Mouse (Mus musculus) Patski (cell line): ENCODE results near the gene Hoxd3. TPM values are rescaled to one million over a fixed set of nuclear protein-coding genes. Genes with fewer than 3 reads are reported as not detected.

Experiments used
- ATAC-seq: fragments of 100-300 bp; one replicate; pipeline ENCODE4 v1.8.0; 2021
- CTCF ChIA-PET: fragments of 350-600 bp; sonication (Branson Sonifier 250); formaldehyde crosslinking; loops from one replicate; lab custom pipeline; 2022; ENCODE audit warnings: inconsistent platforms; lab: Charles Lee
- POLR2A ChIA-PET: fragments of 350-600 bp; sonication (Branson Sonifier 250); formaldehyde crosslinking; loops from one replicate; lab custom pipeline; 2022; ENCODE audit warnings: antibody characterized with exemption, inconsistent platforms; lab: Charles Lee
- DNase-seq: peaks from one replicate; pipeline ENCODE4 v3.0.0-alpha.2; 2011; ENCODE audit warnings: low read depth, low spot score
- H3K27me3 ChIP-seq: fragments of 371-371 bp; one replicate; pipeline ENCODE4 v1.5.1; 2021
- CTCF ChIP-seq: fragments of 100-300 bp; IDR thresholded peaks from one replicate; pipeline ENCODE4 v1.5.1; 2021
- in situ Hi-C: fragments of 300-500 bp; cut with MboI; formaldehyde crosslinking; loops from 3 replicates; pipeline ENCODE4 v1.11.1; 2018; ENCODE audit warnings: low pct_unique_long_range_greater_than_20kb, mixed read lengths
- polyA plus RNA-seq: library from polyadenylated mRNA; unstranded; gene quantifications from one replicate; pipeline ENCODE4 v1.2.3, GENCODE M21; 2021

Gene Hoxd3
- polyA plus RNA-seq, 1 experiment from 2014 or later: 0.27 TPM

DNA sequence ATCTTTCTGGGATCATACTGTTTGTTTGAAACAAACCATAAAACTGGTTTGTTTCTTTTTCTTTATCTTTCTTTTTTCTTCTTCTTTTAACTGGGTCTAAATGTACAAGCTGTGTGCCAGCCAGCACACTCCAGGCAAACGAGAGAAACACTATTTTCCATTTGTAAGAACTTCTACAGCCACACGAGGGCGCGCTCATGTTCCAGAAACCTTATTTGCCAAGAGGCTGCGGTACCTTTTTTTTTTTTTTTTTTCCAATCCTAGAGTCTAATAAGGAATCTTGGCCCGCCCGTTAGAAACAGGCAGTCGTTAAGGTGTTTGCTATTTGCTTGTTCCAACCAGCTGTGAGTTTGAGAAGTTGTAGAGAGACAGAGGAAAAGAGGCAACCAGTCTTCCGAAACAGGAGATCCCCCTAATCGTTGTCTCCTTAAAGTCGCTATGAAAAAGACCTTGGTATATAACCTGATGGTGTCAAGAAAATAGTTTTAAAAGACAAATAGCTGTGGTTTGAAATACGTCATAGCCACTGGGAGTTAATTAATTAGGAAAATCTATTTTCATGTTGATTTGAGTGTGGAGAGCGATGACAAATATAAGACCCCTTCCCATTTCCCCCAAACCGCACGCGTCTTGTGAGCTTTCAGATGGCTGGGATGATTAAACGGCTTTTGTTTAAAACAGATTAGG, 25.3 kb upstream of the Hoxd3 start:
- CTCF ChIA-PET: interaction anchor here (0.7 to 2.0 kb wide), 4 partner anchors 9 to 167 kb away, joined by 3 to 6 read pairs (median 4); no protein-coding TSS in a partner anchor
- DNase-seq (no peak), ATAC-seq (peak; percentile 62)
- POLR2A ChIA-PET: no interaction called here
- in situ Hi-C loops: loop anchor here (25.0 kb wide), 1 partner anchor 1076 kb away; no protein-coding TSS in a partner anchor
- TF ChIP-seq CTCF: no peak
- peaks cover 74% of the 10 kb centered on the region for H3K27me3 ChIP-seq

DNA sequence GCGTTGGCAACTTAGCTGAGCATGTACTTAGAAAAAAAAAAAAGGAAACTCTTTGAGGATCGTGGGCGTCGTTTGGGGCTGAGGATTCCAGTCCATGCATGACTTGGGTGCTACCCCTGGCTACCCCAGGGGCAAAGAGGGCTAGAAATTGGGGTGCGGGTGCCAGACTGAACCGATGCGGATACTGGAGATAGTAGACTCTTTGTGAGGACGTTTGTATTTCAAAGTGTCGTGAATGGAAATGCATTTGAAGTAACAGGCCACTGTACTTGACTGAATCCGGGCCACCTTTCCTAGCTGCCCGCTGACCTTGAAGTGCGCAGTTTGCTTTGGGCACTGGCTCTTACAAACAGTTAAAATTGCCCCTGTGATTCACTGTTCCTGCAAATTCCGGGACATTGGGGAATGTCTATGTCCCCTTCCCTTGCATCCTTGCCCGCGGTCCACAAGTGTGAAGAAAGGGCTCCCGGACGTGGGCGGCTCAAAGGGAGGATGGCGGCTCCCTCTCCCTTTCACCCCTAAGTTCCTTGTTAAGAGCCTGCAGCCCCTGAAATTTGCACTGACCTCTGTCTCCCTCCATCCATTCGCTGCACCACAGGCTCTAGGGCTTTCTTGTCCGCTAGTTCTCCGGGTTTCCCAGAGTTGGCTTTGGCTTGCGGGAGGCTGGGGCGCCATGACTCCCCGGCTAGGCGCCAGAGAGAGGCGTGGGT, 24.6 kb upstream of the Hoxd3 start:
- ATAC-seq (no peak), DNase-seq (no peak)
- POLR2A ChIA-PET: no interaction called here
- peaks cover 79% of the 10 kb centered on the region for H3K27me3 ChIP-seq
- in situ Hi-C loops: loop anchor here (25.0 kb wide), 1 partner anchor 1075 kb away; no protein-coding TSS in a partner anchor
- CTCF ChIA-PET: interaction anchor here (0.7 to 2.0 kb wide), 3 partner anchors 10 to 166 kb away, joined by 3 to 6 read pairs (median 4); no protein-coding TSS in a partner anchor
- no peak for TF ChIP-seq CTCF

DNA sequence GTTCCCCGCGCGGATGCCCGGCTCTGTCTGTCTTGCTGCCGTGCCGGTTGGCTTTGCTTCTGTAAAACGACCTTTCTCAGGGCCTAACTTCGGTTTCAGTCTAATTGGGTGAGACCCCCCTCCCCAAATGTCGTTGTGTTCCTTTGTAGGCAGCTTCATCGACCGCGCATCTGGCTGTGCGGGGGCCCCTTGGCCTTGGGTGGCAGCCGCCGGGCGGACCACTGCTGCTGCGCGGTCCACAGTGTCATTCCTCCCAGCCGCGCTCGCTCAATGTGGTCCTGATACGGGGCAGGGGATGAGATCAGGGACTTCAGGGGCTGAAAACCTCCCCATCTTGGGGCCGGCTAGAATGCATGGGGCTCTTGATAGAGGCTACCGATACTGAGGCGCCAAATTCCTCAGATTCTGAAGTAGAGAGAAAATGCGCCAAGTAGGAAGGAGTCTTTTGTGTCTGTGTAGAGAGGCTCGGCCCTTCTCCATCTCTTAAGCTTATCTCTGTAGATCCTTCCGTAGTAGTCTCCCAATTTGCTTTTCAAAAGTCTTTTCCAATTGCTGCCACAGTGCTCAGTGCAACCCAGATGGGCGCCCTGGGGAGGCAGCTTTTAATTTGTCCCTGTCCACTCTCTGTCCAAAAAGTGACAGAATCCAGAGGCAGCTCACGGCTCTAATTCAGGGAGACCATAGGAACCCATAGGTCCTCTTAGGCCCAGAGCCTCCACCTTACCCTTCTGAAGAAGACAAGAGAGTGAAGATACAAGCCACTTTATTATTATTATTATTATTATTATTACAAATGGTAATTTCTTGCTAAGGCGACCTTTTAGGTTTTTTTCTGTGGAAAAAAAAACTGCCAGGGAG, 23.8 kb upstream of the Hoxd3 start:
- ATAC-seq: no peak
- no peak for DNase-seq
- ChIA-PET CTCF (no interaction called here), POLR2A (no interaction called here)
- peaks cover 85% of the 10 kb centered on the region for H3K27me3 ChIP-seq
- TF ChIP-seq CTCF: no peak
- in situ Hi-C loops: loop anchor here (25.0 kb wide), 1 partner anchor 1074 kb away; no protein-coding TSS in a partner anchor

DNA sequence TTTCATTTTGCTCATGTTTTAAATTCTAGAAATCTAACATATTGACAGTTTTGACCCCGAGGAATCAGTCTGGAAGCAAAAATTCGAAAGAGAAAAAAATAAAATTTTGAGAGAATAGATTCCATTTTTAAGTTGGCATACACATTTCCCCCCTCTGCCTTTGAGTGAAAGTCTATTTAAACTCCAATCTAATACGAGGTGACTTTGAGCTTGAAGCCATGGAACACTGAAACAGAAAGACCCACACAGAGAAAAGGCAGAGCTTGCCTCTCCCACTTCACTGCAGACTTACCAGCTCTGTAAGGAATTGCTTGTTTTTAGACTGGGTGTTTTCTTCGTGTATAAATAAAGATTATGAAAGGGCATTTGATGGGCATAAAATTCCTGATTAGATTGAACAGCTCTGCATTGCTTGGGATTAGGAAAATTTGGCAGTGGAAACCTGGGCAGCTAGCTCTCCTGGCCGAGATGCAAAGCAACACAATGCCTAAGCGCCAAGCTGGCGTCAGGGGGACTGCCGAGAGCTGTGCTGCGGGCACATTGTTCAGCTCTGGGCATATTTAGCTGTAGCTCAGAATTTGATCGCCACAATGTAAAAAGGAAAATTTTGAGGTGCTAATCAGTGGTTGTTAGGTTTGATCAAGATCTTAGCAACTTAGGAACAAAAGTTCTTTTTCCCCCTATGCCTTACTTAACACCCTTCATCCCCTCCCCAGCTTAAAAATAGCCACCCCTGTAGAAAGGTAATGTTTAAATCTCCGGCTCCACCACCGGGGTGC, 22.7 kb upstream of the Hoxd3 start:
- DNase-seq: no peak
- in situ Hi-C loops: loop anchor here (25.0 kb wide), 1 partner anchor 1073 kb away; no protein-coding TSS in a partner anchor
- H3K27me3 ChIP-seq: peaks cover 81% of the 10 kb centered on the region

DNA sequence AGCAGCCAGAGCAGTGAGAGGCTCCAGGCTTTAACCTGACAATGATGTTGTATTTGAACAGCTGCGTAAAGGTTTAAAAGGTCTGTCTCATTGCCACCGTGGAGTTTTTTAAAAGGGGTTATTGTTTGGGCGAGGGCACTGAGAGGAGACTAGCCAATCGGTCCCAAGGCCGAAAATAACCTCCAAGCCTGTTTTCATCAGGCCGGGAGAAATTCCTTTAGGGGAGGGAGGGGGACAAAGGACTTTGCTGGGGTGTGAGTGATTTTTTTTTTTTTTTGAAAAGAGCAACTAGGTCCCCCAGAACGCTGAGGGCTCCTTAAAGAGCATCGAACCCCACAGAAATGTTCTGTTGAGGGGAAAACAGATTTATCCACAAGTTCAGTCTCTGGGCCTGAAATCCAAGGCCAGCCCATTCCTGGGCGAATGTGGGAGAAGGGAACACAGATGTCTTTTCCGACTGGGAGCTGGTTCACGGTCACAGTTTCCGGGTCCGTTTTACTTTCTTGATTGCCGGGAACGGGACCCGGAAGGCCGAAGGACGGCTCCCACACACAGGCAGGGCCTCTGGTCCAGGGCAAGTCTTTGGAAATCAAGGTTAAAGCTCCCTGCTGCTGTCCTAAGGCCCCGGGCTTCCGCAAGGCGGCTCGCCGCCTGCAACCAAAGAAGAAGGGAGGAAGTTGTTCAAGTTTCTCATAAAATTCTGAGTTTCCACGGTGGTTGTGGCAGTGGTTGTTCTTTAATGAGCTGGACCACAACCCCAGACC, 22.0 kb upstream of the Hoxd3 start:
- peaks cover 82% of the 10 kb centered on the region for H3K27me3 ChIP-seq
- no peak for ATAC-seq

More for the DNA sequence above, 22.7 kb upstream of the Hoxd3 start:
- CTCF ChIA-PET: no interaction called here
- POLR2A ChIA-PET: no interaction called here
- no peak for ATAC-seq
- TF ChIP-seq CTCF: no peak

DNA sequence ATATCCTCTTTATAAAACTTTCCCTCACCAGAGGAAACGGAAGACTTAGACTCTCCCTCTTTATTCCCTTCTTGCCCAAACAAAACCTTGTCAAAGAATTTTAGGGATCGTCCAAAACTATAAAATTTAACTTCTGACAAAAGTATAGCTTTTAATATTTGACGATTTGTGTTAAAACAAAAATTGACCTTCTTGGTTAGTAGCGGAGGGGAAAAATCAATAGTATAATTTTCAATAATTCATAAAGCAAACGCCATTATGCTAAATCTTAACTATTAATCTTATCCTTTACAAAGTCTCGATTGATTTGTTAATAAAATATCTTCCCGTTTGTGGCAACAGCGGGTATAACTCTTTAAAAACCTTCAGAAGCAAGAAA, 21.4 kb upstream of the Hoxd3 start:
- ATAC-seq (no peak), DNase-seq (no peak)
- TF ChIP-seq CTCF: no peak
- in situ Hi-C loops: loop anchor here (10.0 to 25.0 kb wide), 2 partner anchors 454 to 1072 kb away; no protein-coding TSS in a partner anchor
- ChIA-PET CTCF (no interaction called here), POLR2A (no interaction called here)
- H3K27me3 ChIP-seq: peaks cover 83% of the 10 kb centered on the region

More for the DNA sequence above, 22.0 kb upstream of the Hoxd3 start:
- ChIA-PET POLR2A (interaction anchor here (0.6 kb wide), 1 partner anchor 273 kb away, joined by 7 read pairs; no protein-coding TSS in a partner anchor), CTCF (no interaction called here)
- TF ChIP-seq CTCF: no peak
- no peak for DNase-seq
- in situ Hi-C loops: loop anchor here (10.0 to 25.0 kb wide), 2 partner anchors 455 to 1073 kb away; no protein-coding TSS in a partner anchor

DNA sequence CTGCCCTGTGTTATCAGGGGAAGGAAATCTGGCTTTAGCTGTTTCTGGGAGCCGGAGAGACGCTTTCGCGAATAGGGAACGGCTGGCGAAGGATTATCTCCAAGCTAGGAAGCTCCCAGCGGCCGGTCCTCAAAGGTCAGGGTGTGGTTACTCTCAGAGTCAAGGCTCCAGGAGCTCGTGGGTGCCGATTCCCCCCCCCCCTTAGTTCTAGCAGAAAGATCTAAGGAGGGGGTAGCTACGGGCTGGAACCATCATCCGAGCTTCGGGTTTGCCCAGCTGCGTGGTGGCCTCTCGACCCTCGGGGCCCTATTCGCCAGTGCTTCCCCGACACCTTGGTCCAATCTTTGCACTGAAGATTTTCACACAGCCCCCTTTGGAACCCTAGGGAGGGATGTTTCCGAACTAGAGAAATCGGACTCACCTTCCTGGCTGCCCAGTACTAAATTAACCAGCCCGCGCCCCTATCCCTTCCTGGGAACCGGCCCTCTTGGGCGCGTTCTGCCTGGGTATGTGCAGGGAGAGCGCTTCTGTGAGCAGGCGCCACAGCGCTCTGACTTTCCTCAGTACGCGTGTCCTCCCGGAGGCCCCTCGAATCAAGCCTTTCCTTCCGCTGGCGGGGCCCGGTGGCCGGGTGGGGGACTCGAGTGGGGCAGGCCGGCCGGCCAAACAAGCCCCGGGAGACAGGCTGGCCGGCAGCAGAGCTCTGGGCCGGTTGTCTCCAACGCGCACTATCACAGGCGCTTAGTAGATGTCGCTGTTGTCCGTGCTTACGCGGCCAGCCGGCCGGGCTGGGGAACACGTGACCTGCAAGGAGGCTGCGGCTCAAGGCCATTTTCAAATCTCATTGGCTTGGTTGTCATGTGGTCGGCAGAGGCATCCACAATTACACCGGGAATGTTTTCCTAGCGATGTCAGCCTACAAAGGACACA, 20.4 kb upstream of the Hoxd3 start, which contains the start of gene Hoxd10:
Gene Hoxd10, plus strand, starts transcription at position 903 of the 930 bp plus-strand sequence.
- in situ Hi-C loops: loop anchor here (10.0 to 25.0 kb wide), 2 partner anchors 454 to 1071 kb away; no protein-coding TSS in a partner anchor
- POLR2A ChIA-PET: no interaction called here
- CTCF ChIA-PET: interaction anchor here (1.0 kb wide), 1 partner anchor 10 kb away, joined by 3 read pairs; no protein-coding TSS in a partner anchor
- TF ChIP-seq CTCF: no peak
- DNase-seq (no peak), ATAC-seq (peak; percentile 29)
- H3K27me3 ChIP-seq: peaks cover 77% of the 10 kb centered on the region
